Mouse (Mus musculus): ENCODE results near the gene Slc1a5.

DNA sequence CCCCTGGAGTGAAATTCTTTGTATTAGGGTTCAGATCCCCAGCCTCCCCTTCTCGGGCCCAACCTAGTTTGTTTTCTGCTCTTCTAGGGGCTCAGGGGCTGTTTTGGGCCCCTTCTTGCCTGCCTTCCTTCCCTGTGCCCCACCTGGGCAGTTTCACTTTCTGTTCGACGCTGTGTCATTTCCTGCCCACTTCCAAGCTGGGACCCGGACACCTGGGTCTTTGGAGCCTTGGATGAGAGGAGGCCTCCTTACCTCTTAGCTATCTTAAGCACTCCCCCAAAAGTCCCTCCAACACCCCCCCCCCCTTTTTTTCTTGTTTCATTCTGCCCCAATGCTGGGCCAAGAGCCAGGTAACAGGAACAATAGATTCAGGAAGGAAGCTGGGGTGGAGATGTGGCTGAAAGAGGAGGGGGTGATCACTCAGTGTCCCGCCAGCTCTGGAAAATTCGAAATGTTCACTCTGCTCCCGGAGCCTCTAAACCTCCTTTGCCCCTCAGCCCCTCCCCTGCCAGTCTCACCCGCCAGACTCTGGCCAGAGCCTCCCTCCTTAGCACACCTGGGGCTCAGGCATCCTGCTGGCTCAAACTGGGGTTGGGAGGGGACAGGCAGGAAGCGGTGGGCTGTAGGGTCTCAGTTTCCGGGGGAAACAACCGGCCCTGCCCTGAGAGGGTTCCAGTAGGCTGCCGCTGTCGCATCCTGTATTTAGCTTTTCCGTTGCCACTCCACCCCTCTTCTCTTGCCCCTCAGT, 64.1 kb downstream of the Slc1a5 start:
- TF ChIP-seq CTCF (IDR thresholded peaks at IDR 0.05; ENCODE audit: low read depth) = no peak
- no peak for TF ChIP-seq EP300 (IDR thresholded peaks at IDR 0.05; ENCODE audit: low read depth)
